Mouse (Mus musculus): ENCODE results near the gene Fabp6. TPM values are rescaled to one million over a fixed set of nuclear protein-coding genes. Genes with fewer than 3 reads are reported as not detected.

The Fabp6 gene
- total and polyA plus RNA-seq, 3 experiments: not detected

GRCm38 (mm10) chr11:43552675-43553074 is 48.7 kb downstream of the Fabp6 start:
- in situ Hi-C loops (cut with MboI; ENCODE audit: low pct_ligation_motif_present, low pct_unique_long_range_greater_than_20kb, low sequenced_read_pairs) (no loop called here), dilution Hi-C loops (cut with MboI; ENCODE audit: extremely low pct_ligation_motif_present, extremely low pct_unique_long_range_greater_than_20kb, low sequenced_read_pairs) (no loop called here)
- H3K4me1 ChIP-seq (ENCODE audit: control insufficient read depth in 1 of 2, insufficient read depth in 2 of 2): 0 out of 4 replicates have a peak, but pooled peaks cover 0 to 3% of the 10 kb centered on the region in 2 experiments
- TF ChIP-seq JUN (IDR thresholded peaks at IDR 0.05; ENCODE audit: insufficient read depth, low read depth, low read length): no peak
- TF ChIP-seq BHLHE40 (IDR thresholded peaks at IDR 0.05; ENCODE audit: low read depth, low read length): no peak
- TF ChIP-seq USF1 (IDR thresholded peaks at IDR 0.05; ENCODE audit: low read depth, low read length): no peak
- no peak for TF ChIP-seq E2F4 (IDR thresholded peaks at IDR 0.05; ENCODE audit: insufficient replicate concordance, low read depth, low read length)
- no peak for TF ChIP-seq TBP (conservative IDR thresholded peaks at IDR 0.05; ENCODE audit: low read depth, low read length)
- TF ChIP-seq GABPA (IDR thresholded peaks at IDR 0.05; ENCODE audit: insufficient replicate concordance, low read depth, low read length): no peak
- TF ChIP-seq CTCF (conservative IDR thresholded peaks at IDR 0.05 in 1 of 2, IDR thresholded peaks at IDR 0.05 in 1 of 2; ENCODE audit: low read depth in 2 of 2, low read length in 2 of 2): no peak
- no peak for TF ChIP-seq ETS1 (conservative IDR thresholded peaks at IDR 0.05; ENCODE audit: low read depth, low read length)
- no peak for TF ChIP-seq MAZ (IDR thresholded peaks at IDR 0.05; ENCODE audit: low read depth, low read length)
- TF ChIP-seq TCF12 (IDR thresholded peaks at IDR 0.05; ENCODE audit: low read depth, low read length): no peak
- TF ChIP-seq POLR2A (IDR thresholded peaks at IDR 0.05; ENCODE audit: low read depth, low read length): no peak
- TF ChIP-seq ELF1 (IDR thresholded peaks at IDR 0.05; ENCODE audit: low read depth, low read length): no peak
- no peak for TF ChIP-seq SMC3 (IDR thresholded peaks at IDR 0.05; ENCODE audit: low read depth, low read length)
- no peak for TF ChIP-seq PAX5 (IDR thresholded peaks at IDR 0.05; ENCODE audit: low read length)
- no peak for TF ChIP-seq KAT2A (IDR thresholded peaks at IDR 0.05; ENCODE audit: insufficient replicate concordance, low read length)
- no peak for TF ChIP-seq USF2 (conservative IDR thresholded peaks at IDR 0.05; ENCODE audit: low read depth, low read length)
- TF ChIP-seq NELFE (IDR thresholded peaks at IDR 0.05; ENCODE audit: low read depth, low read length): no peak
- TF ChIP-seq MAX (IDR thresholded peaks at IDR 0.05; ENCODE audit: low read length): no peak
- no peak overlapping the region for H3K4me2 ChIP-seq (ENCODE audit: insufficient read depth, low read depth, poor library complexity, severe bottlenecking)
- no peak overlapping the region for H3K4me3 ChIP-seq (replicated peaks in 1 of 3; ENCODE audit: low read depth in 2 of 3, low read length in 2 of 3, poor library complexity in 1 of 3)
- H3K9ac ChIP-seq (ENCODE audit: insufficient read depth, low read depth): no peak overlapping the region
- no peaks in the 10 kb centered on the region for H3K36me3 ChIP-seq (replicated peaks in 1 of 2; ENCODE audit: control insufficient read depth in 1 of 2, insufficient read depth in 1 of 2, low read length in 1 of 2)
- DNase-seq (ENCODE audit: extremely low read depth): no peak
- no peaks in the 10 kb centered on the region for H3K79me2 ChIP-seq (replicated peaks; ENCODE audit: control insufficient read depth, extremely low read depth, insufficient read depth, poor library complexity, severe bottlenecking)
- H3K27ac ChIP-seq (ENCODE audit: insufficient read depth, low read depth): no peak overlapping the region
- no peaks in the 10 kb centered on the region for H3K9me3 ChIP-seq (replicated peaks; ENCODE audit: low read length)
- H3K27me3 ChIP-seq (replicated peaks): peaks cover 3% of the 10 kb centered on the region

- no peaks in the 10 kb centered on the region for H3K36me3 ChIP-seq (replicated peaks in 1 of 2; ENCODE audit: control insufficient read depth in 1 of 2, insufficient read depth in 1 of 2, low read length in 1 of 2)
- no peak overlapping the region for H3K4me3 ChIP-seq (replicated peaks in 1 of 3; ENCODE audit: low read depth in 2 of 3, low read length in 2 of 3, poor library complexity in 1 of 3)
- TF ChIP-seq BHLHE40 (IDR thresholded peaks at IDR 0.05; ENCODE audit: low read depth, low read length) (no peak), MEF2A (IDR thresholded peaks at IDR 0.05; ENCODE audit: borderline replicate concordance, low read depth, low read length) (no peak), NELFE (IDR thresholded peaks at IDR 0.05; ENCODE audit: low read depth, low read length) (no peak), IRF4 (IDR thresholded peaks at IDR 0.05; ENCODE audit: low read depth, low read length) (no peak), SIN3A (IDR thresholded peaks at IDR 0.05; ENCODE audit: low read length) (no peak), EP300 (IDR thresholded peaks at IDR 0.05; ENCODE audit: low read length) (no peak), RAD21 (IDR thresholded peaks at IDR 0.05; ENCODE audit: low read depth, low read length) (no peak), CTCF (conservative IDR thresholded peaks at IDR 0.05 in 1 of 2, IDR thresholded peaks at IDR 0.05 in 1 of 2; ENCODE audit: low read depth in 2 of 2, low read length in 2 of 2) (no peak)
- 0 out of 4 replicates have a peak, but pooled peaks cover 0 to 3% of the 10 kb centered on the region in 2 experiments for H3K4me1 ChIP-seq (ENCODE audit: control insufficient read depth in 1 of 2, insufficient read depth in 2 of 2)
- H3K4me2 ChIP-seq (ENCODE audit: insufficient read depth, low read depth, poor library complexity, severe bottlenecking): no peak overlapping the region
- no peak overlapping the region for H3K9ac ChIP-seq (ENCODE audit: insufficient read depth, low read depth)
- H3K79me2 ChIP-seq (replicated peaks; ENCODE audit: control insufficient read depth, extremely low read depth, insufficient read depth, poor library complexity, severe bottlenecking): no peaks in the 10 kb centered on the region
- in situ Hi-C loops (cut with MboI; ENCODE audit: low pct_ligation_motif_present, low pct_unique_long_range_greater_than_20kb, low sequenced_read_pairs): no loop called here
- H3K27me3 ChIP-seq (replicated peaks): peaks cover 3% of the 10 kb centered on the region
- no peak overlapping the region for H3K27ac ChIP-seq (ENCODE audit: insufficient read depth, low read depth)
- H3K9me3 ChIP-seq (replicated peaks; ENCODE audit: low read length): no peaks in the 10 kb centered on the region
- DNase-seq (ENCODE audit: extremely low read depth): peak; percentile 11
- dilution Hi-C loops (cut with MboI; ENCODE audit: extremely low pct_ligation_motif_present, extremely low pct_unique_long_range_greater_than_20kb, low sequenced_read_pairs): no loop called here
Observed at GRCm38 (mm10) chr11:43551756-43552155, 49.6 kb downstream of the Fabp6 start.

Measured in CH12.LX (cell line).